Mouse (Mus musculus): ENCODE results near the gene Bri3bp.
A peak's percentile ranks its signal among the peaks of the same experiment; 100 is the strongest.

DNA sequence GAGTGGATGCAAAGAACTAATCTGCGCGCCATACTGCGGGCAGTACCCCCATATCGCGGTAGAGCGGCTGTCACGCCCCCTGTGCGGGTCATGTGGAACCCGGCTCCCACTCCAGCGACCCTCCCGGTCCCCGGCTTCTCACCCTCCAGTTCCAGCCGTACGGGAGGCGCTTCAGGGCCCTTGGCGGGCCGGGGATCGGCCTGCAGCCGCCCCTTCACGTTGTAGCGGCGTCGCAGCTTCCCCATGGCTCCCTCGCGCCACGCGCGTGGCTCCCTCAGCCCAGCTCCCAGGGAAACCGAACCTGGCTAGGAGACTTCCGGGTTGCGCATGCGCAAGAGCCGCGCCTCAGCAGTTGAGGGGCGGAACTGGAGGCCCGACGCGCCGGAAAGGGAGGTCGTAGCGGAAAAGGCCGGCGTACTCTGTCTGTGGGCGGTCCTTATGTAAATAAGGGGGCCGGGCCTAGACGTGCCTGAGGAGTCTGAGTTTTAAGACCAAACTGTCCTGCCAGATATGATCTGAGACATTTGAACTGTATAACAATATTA is 7.5 kb upstream of the Bri3bp start, which contains the start of gene Dhx37:
- no peak for TF ChIP-seq CTCF (IDR thresholded peaks at IDR 0.05; ENCODE audit: borderline replicate concordance, insufficient read depth, low read length)
- TF ChIP-seq POLR2A (IDR thresholded peaks at IDR 0.05; ENCODE audit: low read depth, low read length): peak; percentile 89
